9 mouse cellular contexts compared by ENCODE assay signal in genomic region chr2:154412018-154412666, GRCm38 (mm10). TPM values are rescaled to one million over a fixed set of nuclear protein-coding genes. Genes with fewer than 3 reads are reported as not detected.
DNase-seq lines count a peak whose midpoint lies in the region; ATAC-seq lines count a peak whose summit lies in the region.
"Had no signal": no experiment of that assay in that cellular context is flagged by ENCODE, and none has a peak within 500 bp of the region (broad histone marks: within the 10 kb centered on the region; RNA-seq: fewer than 3 reads in every experiment).

No protein-coding gene starts in this region.

- no peak for DNase-seq in intestine, embryonic 14.5 days (ENCODE audit: low spot score)
- peak; percentile 36 for DNase-seq in urinary bladder, postnatal 14 days (ENCODE audit: low spot score)
- no peak for DNase-seq in urinary bladder, postnatal 4 days (ENCODE audit: low spot score in 2 of 2)
- peak; percentile 46 for DNase-seq in c-Kit-positive CD71-positive TER-119-positive erythroid progenitor cells, embryonic 14.5 days (ENCODE audit: low spot score)
- DNase-seq in left cerebral cortex, postnatal 4 days, result peak; percentile 32
- DNase-seq in neural tube, embryonic 10.5 days (ENCODE audit: extremely low spot score, low spot score), result no peak
- DNase-seq in heart, postnatal 36 days, result no peak

- no peaks in the 10 kb centered on the region for H3K9me3 ChIP-seq in intestine, embryonic 14.5 days (ENCODE audit: control insufficient read depth, low read length)
- no peaks in the 10 kb centered on the region for H3K9me3 ChIP-seq in intestine, embryonic 16.5 days (ENCODE audit: control insufficient read depth, low read length)
- H3K9me3 ChIP-seq: embryonic facial prominence, embryonic 12.5 days had no signal

- H3K27me3 ChIP-seq in intestine, embryonic 14.5 days (replicated peaks; ENCODE audit: control insufficient read depth, insufficient read depth, low read length), result peaks cover 4% of the 10 kb centered on the region; the same call in 1 of the 2 replicates
- no peaks in the 10 kb centered on the region for H3K27me3 ChIP-seq in intestine, embryonic 16.5 days (replicated peaks; ENCODE audit: control insufficient read depth, insufficient read depth, low read length)

- no peaks in the 10 kb centered on the region for H3K4me1 ChIP-seq in intestine, embryonic 14.5 days (replicated peaks; ENCODE audit: control insufficient read depth, insufficient read depth, low read length)
- H3K4me1 ChIP-seq in intestine, embryonic 16.5 days (ENCODE audit: control insufficient read depth, insufficient read depth, low read length), result peaks cover 4% of the 10 kb centered on the region

- H3K27ac ChIP-seq in intestine, embryonic 14.5 days (ENCODE audit: low read depth), result no peak overlapping the region
- H3K27ac ChIP-seq in intestine, embryonic 16.5 days (ENCODE audit: low read length), result no peak overlapping the region
- H3K27ac ChIP-seq: embryonic facial prominence, embryonic 12.5 days had no signal

- H3K4me2 ChIP-seq in intestine, embryonic 14.5 days (ENCODE audit: low read length), result no peak overlapping the region
- no peak overlapping the region for H3K4me2 ChIP-seq in intestine, embryonic 16.5 days (ENCODE audit: low read depth, low read length)
- H3K4me2 ChIP-seq: embryonic facial prominence, embryonic 12.5 days had no signal

- 67% methylated on average over 7 of the region's 7 CpGs for WGBS in intestine, embryonic 14.5 days
- 69% methylated on average over 7 of the region's 7 CpGs for WGBS in intestine, embryonic 16.5 days

- H3K36me3 ChIP-seq in intestine, embryonic 14.5 days (ENCODE audit: control insufficient read depth, insufficient read depth, low read length), result no peaks in the 10 kb centered on the region
- no peaks in the 10 kb centered on the region for H3K36me3 ChIP-seq in intestine, embryonic 16.5 days (ENCODE audit: control insufficient read depth, insufficient read depth, low read length)
- H3K36me3 ChIP-seq: embryonic facial prominence, embryonic 12.5 days had no signal

- H3K9ac ChIP-seq in intestine, embryonic 14.5 days (ENCODE audit: low read length), result no peak overlapping the region
- no peak overlapping the region for H3K9ac ChIP-seq in intestine, embryonic 16.5 days (ENCODE audit: low read depth, low read length)
- H3K9ac ChIP-seq: embryonic facial prominence, embryonic 12.5 days had no signal

- ATAC-seq in intestine, embryonic 14.5 days (replicated peaks; ENCODE audit: low FRiP score, low TSS enrichment, low read depth), result 0 out of 2 replicates have a peak, but pooled peaks have one; percentile 40
- no peak for ATAC-seq in intestine, embryonic 16.5 days

- H3K4me3 ChIP-seq in intestine, embryonic 14.5 days (ENCODE audit: low read depth, low read length), result no peak overlapping the region
- no peak overlapping the region for H3K4me3 ChIP-seq in intestine, embryonic 16.5 days (ENCODE audit: low read length)
- H3K4me3 ChIP-seq: embryonic facial prominence, embryonic 12.5 days had no signal

- intact Hi-C loops in left cerebral cortex, postnatal 4 days (cut with DNase I), result loop anchor here (5.0 kb wide), 1 partner anchor 200 kb away; the partner anchor contains the start of genes 4930519P11Rik and Zfp341
- intact Hi-C loops in heart, postnatal 36 days (cut with DNase I), result no loop called here

RNA-seq across cellular contexts. Expression of gene Snta1, which starts 4.2 kb away (rescaled TPM):
- polyA plus RNA-seq in intestine, embryonic 14.5 days (2014; fragmentation: Nextera tagmentation; extraction: Ambion mirVana), result 2.3 and 2.7 TPM in 2 replicates
- 4.1 and 4.3 TPM in 2 replicates for polyA plus RNA-seq in intestine, embryonic 16.5 days (2015; fragmentation: Nextera tagmentation; extraction: Ambion mirVana)
- total RNA-seq in left cerebral cortex, postnatal 4 days (2021), result 10 to 100 TPM; 21.7 to 22.2 TPM
- 10 to 100 TPM; 70.2 to 99.0 TPM for total RNA-seq in heart, postnatal 36 days (2021)

RNA-seq across cellular contexts. Expression of gene Cbfa2t2, which starts 24.1 kb away (rescaled TPM):
- 33.6 and 42.3 TPM in 2 replicates for polyA plus RNA-seq in intestine, embryonic 14.5 days (2014; fragmentation: Nextera tagmentation; extraction: Ambion mirVana)
- 21.9 and 23.0 TPM in 2 replicates for polyA plus RNA-seq in intestine, embryonic 16.5 days (2015; fragmentation: Nextera tagmentation; extraction: Ambion mirVana)
- total RNA-seq in left cerebral cortex, postnatal 4 days (2021), result 10 to 100 TPM; 48.3 to 55.2 TPM
- total RNA-seq in heart, postnatal 36 days (2021), result 10 to 100 TPM; 13.7 to 15.9 TPM

RNA-seq across cellular contexts. Expression of gene Cdk5rap1, which starts 39.3 kb away (rescaled TPM):
- polyA plus RNA-seq in intestine, embryonic 14.5 days (2014; fragmentation: Nextera tagmentation; extraction: Ambion mirVana), result 9.5 and 18.0 TPM in 2 replicates
- polyA plus RNA-seq in intestine, embryonic 16.5 days (2015; fragmentation: Nextera tagmentation; extraction: Ambion mirVana), result 16.9 and 18.1 TPM in 2 replicates
- total RNA-seq in left cerebral cortex, postnatal 4 days (2021), result 10 to 100 TPM; 10.2 to 14.4 TPM
- 10 to 100 TPM; 20.4 to 23.7 TPM for total RNA-seq in heart, postnatal 36 days (2021)

Comparison
In these comparisons a context has a peak if more than half of its experiments do, and no peak if none do; other contexts are left out.
1. DNase-seq: peak in urinary bladder, postnatal 14 days (single experiment), c-Kit-positive CD71-positive TER-119-positive erythroid progenitor cells, embryonic 14.5 days (single experiment) and left cerebral cortex, postnatal 4 days (single experiment); none in intestine, embryonic 14.5 days (single experiment), urinary bladder, postnatal 4 days (0 of 2), neural tube, embryonic 10.5 days (single experiment) and heart, postnatal 36 days (0 of 2).